Mouse (Mus musculus) erythroblast, embryonic 14.5 days (primary cell): ENCODE measurements around the gene Ndc1.

Experiments used
- GATA1 ChIP-seq: IDR thresholded peaks from 2 replicates; pipeline ENCODE4 v1.6.1; 2012; ENCODE audit warnings: low read length, inconsistent platforms, mixed read lengths
- TAL1 ChIP-seq: IDR thresholded peaks from 3 replicates; pipeline ENCODE4 v1.6.1; 2012; ENCODE audit warnings: low read length, inconsistent platforms, mixed read lengths

- TF ChIP-seq GATA1 (no peak), TAL1 (no peak)
These were observed 80.9 kb downstream of the Ndc1 start for GRCm38 (mm10) chr4:107448481-107448880.
